Mouse (Mus musculus) spleen, postnatal 36 days (tissue): ENCODE measurements around the gene Krcc1.
A peak's percentile ranks its signal among the peaks of the same experiment; 100 is the strongest.
"Not testable (repeated sequence)": the region's sequence is repeated elsewhere in the genome, so short reads cannot be mapped to it uniquely, and the experiment has no call there.

Source experiments
- DNase-seq, 2 experiments: peaks; one replicate each; pipeline ENCODE4 v3.0.0; 2022; ENCODE audit warnings: low spot score in 2 of 2, mixed read lengths in 1 of 2

Krcc1 gene

GRCm38 (mm10) chr6:71261060-71261459, 10.4 kb upstream of the Krcc1 start:
- no peak for DNase-seq

- DNase-seq: no peak
These were observed 9.2 kb upstream of the Krcc1 start for GRCm38 (mm10) chr6:71262142-71262833.

- DNase-seq: not testable (repeated sequence)
These were observed 3.9 kb upstream of the Krcc1 start for GRCm38 (mm10) chr6:71267603-71268002.

- peak in 1 of 2 experiments; percentile 4 for DNase-seq
These were observed 2.4 kb upstream of the Krcc1 start for GRCm38 (mm10) chr6:71268929-71269685.

GRCm38 (mm10) chr6:71269686-71270050, 1.8 kb upstream of the Krcc1 start:
- not testable (repeated sequence) for DNase-seq

GRCm38 (mm10) chr6:71270301-71271056, 998 bp upstream of the Krcc1 start:
- DNase-seq: peak; percentile 21 to 39

- no peak for DNase-seq
These were observed 454 bp upstream of the Krcc1 start for GRCm38 (mm10) chr6:71271057-71271388.

GRCm38 (mm10) chr6:71272316-71272741, 852 bp downstream of the Krcc1 start:
- peak in 1 of 2 experiments; percentile 3 for DNase-seq

- DNase-seq: no peak
These were observed 2.2 kb downstream of the Krcc1 start for GRCm38 (mm10) chr6:71273715-71274114.

GRCm38 (mm10) chr6:71274621-71275020, 3.1 kb downstream of the Krcc1 start:
- no peak for DNase-seq

GRCm38 (mm10) chr6:71279418-71279817, 7.9 kb downstream of the Krcc1 start:
- no peak for DNase-seq

GRCm38 (mm10) chr6:71293509-71293908, 22.0 kb downstream of the Krcc1 start:
- DNase-seq: no peak

GRCm38 (mm10) chr6:71295303-71295702, 23.8 kb downstream of the Krcc1 start:
- no peak for DNase-seq

- DNase-seq: no peak
These were observed 26.6 kb downstream of the Krcc1 start for GRCm38 (mm10) chr6:71298051-71298450.

- DNase-seq: no peak
These were observed 27.3 kb downstream of the Krcc1 start for GRCm38 (mm10) chr6:71298751-71299150.

- DNase-seq: no peak
These were observed 30.7 kb downstream of the Krcc1 start for GRCm38 (mm10) chr6:71302097-71302731.

- no peak for DNase-seq
These were observed 36.0 kb downstream of the Krcc1 start for GRCm38 (mm10) chr6:71307486-71307885.

- no peak for DNase-seq
These were observed 50.4 kb downstream of the Krcc1 start, which contains the start of gene Smyd1 for GRCm38 (mm10) chr6:71321826-71322283. Smyd1 (minus strand) TSS chr6:71322233.

- peak; percentile 15 to 32 for DNase-seq
These were observed 51.0 kb downstream of the Krcc1 start, which contains the start of gene Cd8b1 for GRCm38 (mm10) chr6:71322491-71322921. Cd8b1 (plus strand) TSS chr6:71322788.

GRCm38 (mm10) chr6:71324816-71325215, 53.3 kb downstream of the Krcc1 start:
- no peak for DNase-seq

GRCm38 (mm10) chr6:71329881-71330280, 58.4 kb downstream of the Krcc1 start:
- no peak for DNase-seq

GRCm38 (mm10) chr6:71330486-71330885, 59.0 kb downstream of the Krcc1 start:
- no peak for DNase-seq
